Mouse (Mus musculus): ENCODE results near the gene Entpd1.

DNA sequence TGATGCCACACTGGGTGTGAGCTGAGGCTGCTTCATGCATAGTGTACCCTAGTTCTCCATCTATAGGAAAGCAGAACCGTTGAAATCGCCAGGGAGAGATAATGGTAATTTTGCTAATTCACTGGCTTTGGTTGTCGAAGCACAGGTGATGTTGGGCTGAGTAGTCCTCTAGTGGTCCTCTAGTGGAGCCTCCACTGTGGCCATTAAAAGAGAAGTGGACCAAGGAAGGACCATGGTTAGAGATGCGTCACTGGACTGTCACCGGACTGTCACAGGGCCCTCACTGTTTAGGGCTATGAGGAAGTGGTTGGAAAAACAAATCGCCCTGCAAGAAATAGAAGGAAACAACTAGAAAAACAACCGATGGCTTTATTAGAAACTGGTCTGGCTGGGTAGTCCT is 25.4 kb downstream of the Entpd1 start:
- TF ChIP-seq GATA1 (IDR thresholded peaks at IDR 0.05; ENCODE audit: borderline replicate concordance, low read length), result no peak
- no peak for TF ChIP-seq CTCF (IDR thresholded peaks at IDR 0.05; ENCODE audit: low read depth, low read length)
- TF ChIP-seq POLR2AphosphoS5 (IDR thresholded peaks at IDR 0.05; ENCODE audit: insufficient replicate concordance, low read depth, low read length), result no peak

Measured in G1E (cell line).